Mouse (Mus musculus) stomach, postnatal 0 days (tissue): Measurements from ENCODE around the gene Tmem132a.

Experiments used
- CTCF ChIP-seq: IDR thresholded peaks from 2 replicates; pipeline ENCODE4 v1.5.1; 2016; ENCODE audit warnings: antibody characterized with exemption, low read depth, mild to moderate bottlenecking, moderate library complexity
- EP300 ChIP-seq: optimal IDR thresholded peaks from 2 replicates; pipeline ENCODE3; 2016; ENCODE audit warnings: antibody characterized with exemption

- TF ChIP-seq EP300: no peak
- TF ChIP-seq CTCF: no peak
Measured at GRCm38 (mm10) chr19:10815871-10816270, 53.9 kb downstream of the Tmem132a start.
